22 mouse cellular contexts compared by ENCODE assay signal in the genomic region with DNA sequence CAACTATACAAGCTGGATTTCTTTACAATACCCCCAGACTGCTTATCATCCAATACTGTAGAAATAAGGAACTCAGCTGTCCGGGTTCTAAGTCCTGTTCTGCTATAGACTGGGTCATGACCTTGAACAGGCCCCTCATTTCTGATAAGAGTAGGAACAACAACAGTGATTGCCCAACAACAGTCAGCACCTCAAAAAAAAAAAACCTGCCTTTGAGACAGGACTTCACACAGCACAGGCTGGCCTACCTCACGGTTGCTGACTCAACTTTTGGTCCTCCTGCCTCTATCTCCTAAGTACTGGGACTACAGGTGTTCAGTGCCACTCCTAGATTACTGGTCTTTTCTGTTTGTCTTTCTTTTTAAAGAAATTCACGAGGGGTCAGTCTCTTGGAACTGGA. TPM values are rescaled to one million over a fixed set of nuclear protein-coding genes. Genes with fewer than 3 reads are reported as not detected.
DNase-seq lines count a peak whose midpoint lies in the region; ATAC-seq and TF ChIP-seq lines count a peak whose summit lies in the region.
"Had no signal": no experiment of that assay in that cellular context is flagged by ENCODE, and none has a peak within 500 bp of the region (broad histone marks: within the 10 kb centered on the region; RNA-seq: fewer than 3 reads in every experiment).

No protein-coding gene starts in this region.

- intact Hi-C loops in heart, postnatal 36 days (cut with DNase I), result no loop called here

- TF ChIP-seq EP300 in liver, postnatal 0 days (IDR thresholded peaks at IDR 0.05; ENCODE audit: low read depth), result no peak
- no peak for TF ChIP-seq EP300 in stomach, postnatal 0 days (optimal IDR thresholded peaks at IDR 0.05)

- H3K27ac ChIP-seq in liver, embryonic 12.5 days, result no peak overlapping the region
- no peak overlapping the region for H3K27ac ChIP-seq in liver, embryonic 11.5 days (ENCODE audit: low read depth, low read length)
- 0 out of 2 replicates have a peak overlapping the region, but pooled peaks have one; percentile 27 for H3K27ac ChIP-seq in intestine, embryonic 15.5 days
- 0 out of 2 replicates have a peak overlapping the region, but pooled peaks have one; percentile 4 for H3K27ac ChIP-seq in liver, postnatal 0 days (ENCODE audit: low read depth)
- H3K27ac ChIP-seq in stomach, postnatal 0 days (replicated peaks), result no peak overlapping the region
- H3K27ac ChIP-seq: heart, embryonic 13.5 days; hindbrain, embryonic 14.5 days; kidney, postnatal 0 days; limb, embryonic 12.5 days; midbrain, embryonic 10.5 days had no signal

- DNase-seq in liver, embryonic 11.5 days (ENCODE audit: low spot score), result no peak
- no peak for DNase-seq in liver, postnatal 0 days
- no peak for DNase-seq in stomach, postnatal 0 days (ENCODE audit: low spot score)
- DNase-seq in testis, postnatal 10 days (ENCODE audit: low spot score), result no peak
- DNase-seq in ovary, postnatal 14 days (ENCODE audit: low spot score), result no peak
- DNase-seq in heart, postnatal 36 days, result no peak
- DNase-seq: cerebellum, adult 9-11 months; heart, adult 11 months; kidney, adult 11 months; lung, postnatal 10 days; retina, postnatal 1 day; thymus, adult 18-20 months; thymus, postnatal 4 days had no signal

- no peaks in the 10 kb centered on the region for H3K9me3 ChIP-seq in liver, embryonic 12.5 days (replicated peaks)
- H3K9me3 ChIP-seq in liver, embryonic 11.5 days (ENCODE audit: control insufficient read depth, low read length), result no peaks in the 10 kb centered on the region
- H3K9me3 ChIP-seq in intestine, embryonic 15.5 days, result no peaks in the 10 kb centered on the region
- H3K9me3 ChIP-seq in liver, postnatal 0 days (ENCODE audit: low read length), result no peaks in the 10 kb centered on the region
- no peaks in the 10 kb centered on the region for H3K9me3 ChIP-seq in stomach, postnatal 0 days (ENCODE audit: control insufficient read depth, low read length)
- H3K9me3 ChIP-seq: heart, embryonic 13.5 days; limb, embryonic 12.5 days; midbrain, embryonic 10.5 days had no signal

- peaks cover 38% of the 10 kb centered on the region for H3K4me1 ChIP-seq in liver, embryonic 12.5 days
- peaks cover 13% of the 10 kb centered on the region for H3K4me1 ChIP-seq in liver, embryonic 11.5 days (replicated peaks; ENCODE audit: control insufficient read depth, insufficient read depth, low read length)
- no peaks in the 10 kb centered on the region for H3K4me1 ChIP-seq in intestine, embryonic 15.5 days (replicated peaks)
- H3K4me1 ChIP-seq in liver, postnatal 0 days (ENCODE audit: insufficient read depth), result peaks cover 19% of the 10 kb centered on the region
- H3K4me1 ChIP-seq in stomach, postnatal 0 days (replicated peaks; ENCODE audit: control insufficient read depth, insufficient read depth), result no peaks in the 10 kb centered on the region
- H3K4me1 ChIP-seq: limb, embryonic 12.5 days; midbrain, embryonic 10.5 days had no signal

- no peaks in the 10 kb centered on the region for H3K27me3 ChIP-seq in liver, embryonic 12.5 days (replicated peaks)
- H3K27me3 ChIP-seq in liver, embryonic 11.5 days (replicated peaks; ENCODE audit: control insufficient read depth, insufficient read depth, low read length), result no peaks in the 10 kb centered on the region
- no peaks in the 10 kb centered on the region for H3K27me3 ChIP-seq in intestine, embryonic 15.5 days (replicated peaks)
- no peaks in the 10 kb centered on the region for H3K27me3 ChIP-seq in liver, postnatal 0 days (ENCODE audit: insufficient read depth, low read length)
- H3K27me3 ChIP-seq in stomach, postnatal 0 days (ENCODE audit: control insufficient read depth, insufficient read depth, low read length), result no peaks in the 10 kb centered on the region
- H3K27me3 ChIP-seq: CH12.LX; heart, embryonic 13.5 days; limb, embryonic 12.5 days had no signal

- no peak overlapping the region for H3K4me3 ChIP-seq in liver, embryonic 12.5 days
- H3K4me3 ChIP-seq in liver, embryonic 11.5 days (ENCODE audit: low read depth, low read length), result no peak overlapping the region
- no peak overlapping the region for H3K4me3 ChIP-seq in intestine, embryonic 15.5 days (replicated peaks)
- H3K4me3 ChIP-seq in liver, postnatal 0 days (ENCODE audit: low read depth, low read length), result no peak overlapping the region
- no peak overlapping the region for H3K4me3 ChIP-seq in stomach, postnatal 0 days (ENCODE audit: low read depth, low read length)
- H3K4me3 ChIP-seq: heart, embryonic 13.5 days; limb, embryonic 12.5 days; midbrain, embryonic 10.5 days had no signal

- WGBS in liver, embryonic 12.5 days (ENCODE audit: insufficient replicate concordance), result 45% methylated on average over 3 of the region's 3 CpGs
- WGBS in liver, embryonic 11.5 days, result 61% methylated on average over 3 of the region's 3 CpGs
- WGBS in intestine, embryonic 15.5 days, result 60% methylated on average over 3 of the region's 3 CpGs
- 31% methylated on average over 3 of the region's 3 CpGs for WGBS in liver, postnatal 0 days (ENCODE audit: insufficient replicate concordance)
- 61% methylated on average over 3 of the region's 3 CpGs for WGBS in stomach, postnatal 0 days

- H3K36me3 ChIP-seq in liver, embryonic 12.5 days, result peaks cover 99% of the 10 kb centered on the region
- H3K36me3 ChIP-seq in liver, embryonic 11.5 days (ENCODE audit: control insufficient read depth, insufficient read depth, low read length), result peaks cover 44% of the 10 kb centered on the region
- peaks cover 32% of the 10 kb centered on the region for H3K36me3 ChIP-seq in intestine, embryonic 15.5 days
- H3K36me3 ChIP-seq in liver, postnatal 0 days (replicated peaks; ENCODE audit: insufficient read depth, low read length), result peaks cover 88% of the 10 kb centered on the region
- H3K36me3 ChIP-seq in stomach, postnatal 0 days (ENCODE audit: control insufficient read depth, insufficient read depth, low read length), result peaks cover 21% of the 10 kb centered on the region

- H3K9ac ChIP-seq in liver, embryonic 12.5 days, result no peak overlapping the region
- no peak overlapping the region for H3K9ac ChIP-seq in liver, embryonic 11.5 days (ENCODE audit: low read depth, low read length)
- H3K9ac ChIP-seq in intestine, embryonic 15.5 days, result no peak overlapping the region
- H3K9ac ChIP-seq in liver, postnatal 0 days (replicated peaks), result no peak overlapping the region
- no peak overlapping the region for H3K9ac ChIP-seq in stomach, postnatal 0 days (ENCODE audit: low read length)
- H3K9ac ChIP-seq: heart, embryonic 13.5 days; hindbrain, embryonic 14.5 days; limb, embryonic 12.5 days had no signal

- peak; percentile 46 for ATAC-seq in liver, embryonic 12.5 days
- no peak; the same call in 1 of the 2 replicates for ATAC-seq in liver, embryonic 11.5 days (replicated peaks; ENCODE audit: low FRiP score)
- peak; percentile 90 for ATAC-seq in intestine, embryonic 15.5 days
- peak; percentile 71 for ATAC-seq in liver, postnatal 0 days
- ATAC-seq in stomach, postnatal 0 days (ENCODE audit: low FRiP score, low TSS enrichment), result peak; percentile 75; the same call in 1 of the 2 replicates
- ATAC-seq: forebrain, embryonic 16.5 days had no signal

- H3K4me2 ChIP-seq in liver, embryonic 12.5 days, result no peak overlapping the region
- H3K4me2 ChIP-seq in liver, embryonic 11.5 days, result no peak overlapping the region
- no peak overlapping the region for H3K4me2 ChIP-seq in intestine, embryonic 15.5 days (replicated peaks)
- no peak overlapping the region for H3K4me2 ChIP-seq in liver, postnatal 0 days (ENCODE audit: low read depth, low read length)
- H3K4me2 ChIP-seq in stomach, postnatal 0 days (replicated peaks; ENCODE audit: low read depth), result no peak overlapping the region
- H3K4me2 ChIP-seq: heart, embryonic 13.5 days; hindbrain, embryonic 14.5 days; limb, embryonic 12.5 days had no signal

- no peak for TF ChIP-seq CTCF in liver, postnatal 0 days (IDR thresholded peaks at IDR 0.05; ENCODE audit: low read depth)
- TF ChIP-seq CTCF in stomach, postnatal 0 days (IDR thresholded peaks at IDR 0.05; ENCODE audit: low read depth), result no peak

RNA-seq across cellular contexts. Expression of gene Max, which starts 13.2 kb away (rescaled TPM):
- 10.7 and 12.6 TPM in 2 replicates for polyA plus RNA-seq in liver, embryonic 12.5 days (2016; fragmentation: Nextera tagmentation; extraction: Ambion mirVana)
- 17.8 and 21.9 TPM in 2 replicates for polyA plus RNA-seq in liver, embryonic 11.5 days (2014; fragmentation: Nextera tagmentation; extraction: Ambion mirVana)
- polyA plus RNA-seq in intestine, embryonic 15.5 days (2015; fragmentation: Nextera tagmentation; extraction: Ambion mirVana), result 13.0 and 13.1 TPM in 2 replicates
- polyA plus RNA-seq in liver, postnatal 0 days (2015; fragmentation: Nextera tagmentation; extraction: Ambion mirVana), result 6.3 and 7.1 TPM in 2 replicates
- polyA plus RNA-seq in stomach, postnatal 0 days (2015; fragmentation: Nextera tagmentation; extraction: Ambion mirVana), result 11.4 TPM in 2 replicates
- total RNA-seq in heart, postnatal 36 days (2021), result 10 to 100 TPM; 67.7 to 68.0 TPM

Comparison
In these comparisons a context has a peak if more than half of its experiments do, and no peak if none do; other contexts are left out.
1. H3K27ac ChIP-seq: peak in intestine, embryonic 15.5 days (single experiment) and liver, postnatal 0 days (single experiment); none in liver, embryonic 12.5 days (single experiment), liver, embryonic 11.5 days (single experiment) and stomach, postnatal 0 days (single experiment).